Mouse (Mus musculus) C2C12 (cell line): Measurements from ENCODE around the gene Gnaq. TPM values are rescaled to one million over a fixed set of nuclear protein-coding genes. Genes with fewer than 3 reads are reported as not detected.

Source experiments
- H3K27me3 ChIP-seq: one replicate; pipeline ENCODE4 v1.6.1; 2011; ENCODE audit not compliant: control insufficient read depth, insufficient read depth, insufficient read length
- H3K36me3 ChIP-seq: one replicate; pipeline ENCODE4 v1.6.1; 2011; ENCODE audit not compliant: control insufficient read depth, insufficient read depth
- H3K4me3 ChIP-seq: one replicate; pipeline ENCODE4 v1.5.1; 2011; ENCODE audit warnings: mild to moderate bottlenecking, control low read depth; ENCODE audit not compliant: poor library complexity, insufficient read depth, severe bottlenecking
- H3K79me2 ChIP-seq: one replicate; pipeline ENCODE4 v1.6.1; 2011; ENCODE audit not compliant: control insufficient read depth, insufficient read depth
- H3K79me3 ChIP-seq: one replicate; pipeline ENCODE4 v1.6.1; 2011; ENCODE audit warnings: low read depth, control low read depth
- H3ac ChIP-seq: one replicate; pipeline ENCODE3; 2011; ENCODE audit warnings: low read depth; ENCODE audit not compliant: control insufficient read depth, insufficient read length
- CEBPB ChIP-seq: IDR thresholded peaks from one replicate; pipeline ENCODE4 v1.6.1; 2011; ENCODE audit warnings: low read depth, mild to moderate bottlenecking, control low read depth, moderate library complexity
- CTCF ChIP-seq: IDR thresholded peaks from one replicate; pipeline ENCODE4 v1.5.1; 2011; ENCODE audit not compliant: control insufficient read depth, insufficient read depth, insufficient read length
- FOSL1 ChIP-seq: IDR thresholded peaks from one replicate; pipeline ENCODE4 v1.8.0; 2011; ENCODE audit warnings: mild to moderate bottlenecking, low read length; ENCODE audit not compliant: poor library complexity, insufficient read depth, severe bottlenecking
- MAX ChIP-seq: IDR thresholded peaks from one replicate; pipeline ENCODE4 v1.6.1; 2011; ENCODE audit warnings: mild to moderate bottlenecking, control low read depth
- MYOD1 ChIP-seq: IDR thresholded peaks from one replicate; pipeline ENCODE4 v1.6.1; 2011; ENCODE audit warnings: low read depth; ENCODE audit not compliant: control insufficient read depth, insufficient read length
- MYOG ChIP-seq: IDR thresholded peaks from one replicate; pipeline ENCODE4 v1.6.1; 2011; ENCODE audit not compliant: control insufficient read depth, insufficient read length; ENCODE audit errors: extremely low read depth
- USF1 ChIP-seq: IDR thresholded peaks from one replicate; pipeline ENCODE4 v1.6.1; 2011; ENCODE audit warnings: low read depth, mild to moderate bottlenecking, control low read depth, moderate library complexity
- polyA plus RNA-seq: library from polyadenylated mRNA; unstranded; fragments of >200 nt; fragmentation: generic; extraction: Trizol; gene quantifications from one replicate; pipeline ENCODE4 v1.2.1, GENCODE M21; 2012; ENCODE audit warnings: missing spikeins

Gnaq gene
- polyA plus RNA-seq, 1 experiment: 9.5 TPM

- Histone ChIP-seq H3K4me3 (no peak overlapping the region), H3ac (no peak overlapping the region), H3K79me2 (peaks cover 13% of the 10 kb centered on the region), H3K79me3 (peaks cover 4% of the 10 kb centered on the region), H3K36me3 (no peaks in the 10 kb centered on the region), H3K27me3 (no peaks in the 10 kb centered on the region)
- TF ChIP-seq MAX: no peak
- no peak for TF ChIP-seq USF1
- no peak for TF ChIP-seq MYOD1
- no peak for TF ChIP-seq MYOG
- no peak for TF ChIP-seq CEBPB
- no peak for TF ChIP-seq FOSL1
- no peak for TF ChIP-seq CTCF
These were observed 3.5 kb upstream of the Gnaq start for GRCm38 (mm10) chr19:16129171-16129570.

GRCm38 (mm10) chr19:16130476-16130875, 2.2 kb upstream of the Gnaq start:
- no peak overlapping the region for H3ac ChIP-seq
- H3K4me3 ChIP-seq: no peak overlapping the region
- no peaks in the 10 kb centered on the region for H3K36me3 ChIP-seq
- TF ChIP-seq CTCF (no peak), MYOG (no peak), MYOD1 (no peak), MAX (no peak), USF1 (no peak), FOSL1 (no peak), CEBPB (no peak)
- H3K27me3 ChIP-seq: no peaks in the 10 kb centered on the region
- H3K79me3 ChIP-seq: peaks cover 12% of the 10 kb centered on the region
- peaks cover 26% of the 10 kb centered on the region for H3K79me2 ChIP-seq

- Histone ChIP-seq H3K4me3 (peak overlapping the region; percentile 41), H3K27me3 (no peaks in the 10 kb centered on the region), H3ac (peak overlapping the region; percentile 54), H3K79me2 (peaks cover 39% of the 10 kb centered on the region), H3K36me3 (no peaks in the 10 kb centered on the region), H3K79me3 (peaks cover 17% of the 10 kb centered on the region)
- TF ChIP-seq MYOD1 (no peak), MAX (no peak), CEBPB (no peak)
These were observed 800 bp upstream of the Gnaq start for GRCm38 (mm10) chr19:16131831-16132230.

GRCm38 (mm10) chr19:16132340-16132790, 266 bp upstream of the Gnaq start:
- no peak for TF ChIP-seq CTCF
- no peak for TF ChIP-seq MYOD1
- TF ChIP-seq CEBPB: no peak
- no peak for TF ChIP-seq MYOG
- TF ChIP-seq FOSL1: no peak
- TF ChIP-seq MAX: no peak
- Histone ChIP-seq H3K4me3 (peak overlapping the region; percentile 63), H3K27me3 (no peaks in the 10 kb centered on the region), H3ac (peak overlapping the region; percentile 98), H3K79me2 (peaks cover 45% of the 10 kb centered on the region), H3K79me3 (peaks cover 20% of the 10 kb centered on the region), H3K36me3 (no peaks in the 10 kb centered on the region)

GRCm38 (mm10) chr19:16132865-16133720, 462 bp downstream of the Gnaq start:
- Histone ChIP-seq H3K79me3 (peaks cover 27% of the 10 kb centered on the region), H3ac (peak overlapping the region; percentile 98), H3K36me3 (no peaks in the 10 kb centered on the region), H3K4me3 (peak overlapping the region; percentile 63), H3K27me3 (no peaks in the 10 kb centered on the region), H3K79me2 (peaks cover 52% of the 10 kb centered on the region)
- no peak for TF ChIP-seq FOSL1

GRCm38 (mm10) chr19:16133721-16134570, 1.3 kb downstream of the Gnaq start:
- TF ChIP-seq USF1 (no peak), MYOG (no peak), CEBPB (no peak), FOSL1 (no peak), MAX (no peak), CTCF (no peak), MYOD1 (no peak)
- Histone ChIP-seq H3K4me3 (peak overlapping the region; percentile 63), H3K27me3 (no peaks in the 10 kb centered on the region)

More at GRCm38 (mm10) chr19:16133721-16134570, 1.3 kb downstream of the Gnaq start:
- Histone ChIP-seq H3K36me3 (no peaks in the 10 kb centered on the region), H3ac (peak overlapping the region; percentile 98), H3K79me2 (peaks cover 60% of the 10 kb centered on the region), H3K79me3 (peaks cover 34% of the 10 kb centered on the region)
